Mouse (Mus musculus) forebrain, embryonic 15.5 days (tissue): Measurements from ENCODE around the gene Fhl1. TPM values are rescaled to one million over a fixed set of nuclear protein-coding genes. Genes with fewer than 3 reads are reported as not detected.

Source experiments
- ATAC-seq: fragments of 200-750 bp; cut with Nextera tagmentation; replicated peaks from 2 replicates; pipeline ENCODE4 v1.8.0; 2017; ENCODE audit warnings: mild to moderate bottlenecking, moderate TSS enrichment, moderate library complexity
- H3K27ac ChIP-seq: fragments of 300-500 bp; sonication (generic); replicated peaks from 2 replicates; pipeline ENCODE4 v1.5.1; 2015; ENCODE audit warnings: mild to moderate bottlenecking, inconsistent platforms
- H3K27me3 ChIP-seq: fragments of 300-500 bp; sonication (generic); 2 replicates; pipeline ENCODE4 v1.6.1; 2015; ENCODE audit warnings: inconsistent platforms
- H3K36me3 ChIP-seq: fragments of 300-500 bp; sonication (generic); 2 replicates; pipeline ENCODE4 v1.6.1; 2015; ENCODE audit warnings: mild to moderate bottlenecking, inconsistent platforms
- H3K4me1 ChIP-seq: fragments of 300-500 bp; sonication (generic); 2 replicates; pipeline ENCODE4 v1.6.1; 2015; ENCODE audit warnings: inconsistent platforms
- H3K4me2 ChIP-seq: fragments of 300-500 bp; sonication (generic); replicated peaks from 2 replicates; pipeline ENCODE4 v1.6.1; 2015; ENCODE audit warnings: mild to moderate bottlenecking, inconsistent platforms
- H3K4me3 ChIP-seq: fragments of 300-500 bp; sonication (generic); 2 replicates; pipeline ENCODE4 v1.5.1; 2015; ENCODE audit warnings: mild to moderate bottlenecking, inconsistent platforms
- H3K9ac ChIP-seq: fragments of 300-500 bp; sonication (generic); replicated peaks from 2 replicates; pipeline ENCODE4 v1.6.1; 2015; ENCODE audit warnings: mild to moderate bottlenecking, inconsistent platforms
- H3K9me3 ChIP-seq: fragments of 300-500 bp; sonication (generic); 2 replicates; pipeline ENCODE4 v1.6.1; 2016; ENCODE audit warnings: inconsistent platforms
- WGBS: fragments of 180-500 bp; shearing (Covaris S2); methylation state at CpG from one replicate; pipeline ENCODE4 v1.1.7; 2015; ENCODE audit warnings: mixed read lengths; 5-methylcytosine and 5-hydroxymethylcytosine counted together
- polyA plus RNA-seq: library from polyadenylated mRNA; unstranded; fragments of >200 nt; fragmentation: Nextera tagmentation; extraction: Ambion mirVana; gene quantifications from 2 replicates; pipeline ENCODE4 v1.2.1, GENCODE M21; 2015

Fhl1 gene
- polyA plus RNA-seq, 1 experiment from 2014 or later = 108 TPM

- H3K27ac ChIP-seq = no peak overlapping the region
- no peaks in the 10 kb centered on the region for H3K4me1 ChIP-seq
- H3K36me3 ChIP-seq = no peaks in the 10 kb centered on the region
- no peaks in the 10 kb centered on the region for H3K27me3 ChIP-seq
- ATAC-seq = no peak
- no peak overlapping the region for H3K9ac ChIP-seq
- no peaks in the 10 kb centered on the region for H3K9me3 ChIP-seq
- WGBS = 87% methylated on average over 6 of the region's 6 CpGs
- H3K4me3 ChIP-seq = no peak overlapping the region
- H3K4me2 ChIP-seq = no peak overlapping the region
Observed at GRCm38 (mm10) chrX:56835842-56836241, 104.3 kb downstream of the Fhl1 start.

GRCm38 (mm10) chrX:56839369-56839768, 107.8 kb downstream of the Fhl1 start:
- no peaks in the 10 kb centered on the region for H3K36me3 ChIP-seq
- no peaks in the 10 kb centered on the region for H3K9me3 ChIP-seq
- H3K4me1 ChIP-seq = no peaks in the 10 kb centered on the region
- no peaks in the 10 kb centered on the region for H3K27me3 ChIP-seq
- H3K4me3 ChIP-seq = no peak overlapping the region
- H3K4me2 ChIP-seq = no peak overlapping the region
- ATAC-seq = no peak
- no peak overlapping the region for H3K9ac ChIP-seq
- no peak overlapping the region for H3K27ac ChIP-seq

- WGBS = 67% methylated on average over 5 of the region's 5 CpGs
- H3K4me2 ChIP-seq = no peak overlapping the region
- ATAC-seq = no peak
Observed at GRCm38 (mm10) chrX:56841255-56841654, 109.7 kb downstream of the Fhl1 start.

More at GRCm38 (mm10) chrX:56841255-56841654, 109.7 kb downstream of the Fhl1 start:
- no peaks in the 10 kb centered on the region for H3K4me1 ChIP-seq
- H3K9me3 ChIP-seq = no peaks in the 10 kb centered on the region
- no peak overlapping the region for H3K9ac ChIP-seq
- no peaks in the 10 kb centered on the region for H3K36me3 ChIP-seq
- no peak overlapping the region for H3K27ac ChIP-seq
- H3K4me3 ChIP-seq = no peak overlapping the region
- H3K27me3 ChIP-seq = no peaks in the 10 kb centered on the region

Other genes starting within 250 kb of the Fhl1 start
- gene Gm10477, start 207.0 kb upstream of the Fhl1 start, polyA plus RNA-seq = not detected in 2 replicates
- gene Gm648, start 182.2 kb upstream of the Fhl1 start, polyA plus RNA-seq = not detected in 2 replicates
- 49.9 and 52.2 TPM in 2 replicates for gene Mmgt1, start 133.7 kb upstream of the Fhl1 start, polyA plus RNA-seq
- gene Slc9a6, start 122.0 kb upstream of the Fhl1 start, polyA plus RNA-seq = 43.3 and 46.0 TPM in 2 replicates
- gene Map7d3, start 90.5 kb downstream of the Fhl1 start, polyA plus RNA-seq = 0.27 and 0.32 TPM in 2 replicates
- gene Adgrg4, start 138.4 kb downstream of the Fhl1 start, polyA plus RNA-seq = not detected in 2 replicates